7 mouse cellular contexts compared by ENCODE assay signal in genomic region chr3:55054231-55054630, GRCm38 (mm10). TPM values are rescaled to one million over a fixed set of nuclear protein-coding genes. Genes with fewer than 3 reads are reported as not detected.
DNase-seq lines count a peak whose midpoint lies in the region; ATAC-seq and TF ChIP-seq lines count a peak whose summit lies in the region.

No protein-coding gene starts in this region.

- H3K4me1 ChIP-seq in liver, embryonic 11.5 days (replicated peaks; ENCODE audit: control insufficient read depth, insufficient read depth, low read length) = no peaks in the 10 kb centered on the region; the same call in none of the 2 replicates
- peaks cover 11% of the 10 kb centered on the region for H3K4me1 ChIP-seq in liver, postnatal 0 days (ENCODE audit: insufficient read depth)
- peaks cover 16% of the 10 kb centered on the region for H3K4me1 ChIP-seq in forebrain, embryonic 12.5 days
- peaks cover 17% of the 10 kb centered on the region for H3K4me1 ChIP-seq in limb, embryonic 10.5 days
- peaks cover 2% of the 10 kb centered on the region; the same call in 1 of the 2 replicates for H3K4me1 ChIP-seq in stomach, embryonic 14.5 days (ENCODE audit: control insufficient read depth, insufficient read depth, low read length)

- peak overlapping the region; percentile 66 for H3K4me2 ChIP-seq in liver, embryonic 11.5 days
- no peak overlapping the region for H3K4me2 ChIP-seq in liver, postnatal 0 days (ENCODE audit: low read depth, low read length)
- peak overlapping the region; percentile 96 for H3K4me2 ChIP-seq in forebrain, embryonic 12.5 days
- H3K4me2 ChIP-seq in stomach, embryonic 14.5 days (replicated peaks; ENCODE audit: low read depth, low read length) = peak overlapping the region; percentile 95

- H3K27me3 ChIP-seq in liver, embryonic 11.5 days (replicated peaks; ENCODE audit: control insufficient read depth, insufficient read depth, low read length) = peaks cover 33% of the 10 kb centered on the region
- H3K27me3 ChIP-seq in liver, postnatal 0 days (ENCODE audit: insufficient read depth, low read length) = peaks cover 27% of the 10 kb centered on the region
- H3K27me3 ChIP-seq in forebrain, embryonic 12.5 days = peaks cover 42% of the 10 kb centered on the region
- peaks cover 65% of the 10 kb centered on the region for H3K27me3 ChIP-seq in limb, embryonic 10.5 days (ENCODE audit: low read depth, poor library complexity, severe bottlenecking)
- no peaks in the 10 kb centered on the region for H3K27me3 ChIP-seq in stomach, embryonic 14.5 days (ENCODE audit: control insufficient read depth, insufficient read depth, low read length)

- TF ChIP-seq CTCF in liver, postnatal 0 days (IDR thresholded peaks at IDR 0.05; ENCODE audit: low read depth) = no peak

- H3K9ac ChIP-seq in liver, embryonic 11.5 days (ENCODE audit: low read depth, low read length) = no peak overlapping the region
- H3K9ac ChIP-seq in liver, postnatal 0 days (replicated peaks) = no peak overlapping the region
- H3K9ac ChIP-seq in forebrain, embryonic 12.5 days = no peak overlapping the region
- H3K9ac ChIP-seq in stomach, embryonic 14.5 days (replicated peaks; ENCODE audit: low read depth, low read length) = no peak overlapping the region

- peak overlapping the region; percentile 49 for H3K4me3 ChIP-seq in liver, embryonic 11.5 days (ENCODE audit: low read depth, low read length)
- no peak overlapping the region for H3K4me3 ChIP-seq in liver, postnatal 0 days (ENCODE audit: low read depth, low read length)
- H3K4me3 ChIP-seq in forebrain, embryonic 12.5 days (replicated peaks) = peak overlapping the region; percentile 64
- peak overlapping the region; percentile 73 for H3K4me3 ChIP-seq in limb, embryonic 10.5 days
- no peak overlapping the region for H3K4me3 ChIP-seq in stomach, embryonic 14.5 days (ENCODE audit: low read depth, low read length)

- ATAC-seq in liver, embryonic 11.5 days (replicated peaks; ENCODE audit: low FRiP score) = no peak
- no peak for ATAC-seq in liver, postnatal 0 days
- ATAC-seq in forebrain, embryonic 12.5 days (ENCODE audit: low FRiP score) = no peak
- no peak for ATAC-seq in stomach, embryonic 14.5 days (ENCODE audit: insufficient number of reproducible peaks, insufficient read depth, low FRiP score, low read depth)

- no peaks in the 10 kb centered on the region for H3K9me3 ChIP-seq in liver, embryonic 11.5 days (ENCODE audit: control insufficient read depth, low read length)
- H3K9me3 ChIP-seq in liver, postnatal 0 days (ENCODE audit: low read length) = no peaks in the 10 kb centered on the region
- H3K9me3 ChIP-seq in forebrain, embryonic 12.5 days = no peaks in the 10 kb centered on the region
- H3K9me3 ChIP-seq in limb, embryonic 10.5 days (replicated peaks) = no peaks in the 10 kb centered on the region
- H3K9me3 ChIP-seq in stomach, embryonic 14.5 days (ENCODE audit: control insufficient read depth, low read depth, low read length) = no peaks in the 10 kb centered on the region

- no peak overlapping the region for H3K27ac ChIP-seq in liver, embryonic 11.5 days (ENCODE audit: low read depth, low read length)
- H3K27ac ChIP-seq in liver, postnatal 0 days (ENCODE audit: low read depth) = no peak overlapping the region
- no peak overlapping the region for H3K27ac ChIP-seq in forebrain, embryonic 12.5 days
- peak overlapping the region; percentile 81; the same call in 1 of the 2 replicates for H3K27ac ChIP-seq in limb, embryonic 10.5 days
- no peak overlapping the region for H3K27ac ChIP-seq in stomach, embryonic 14.5 days (ENCODE audit: low read length)

- no peak for TF ChIP-seq EP300 in liver, postnatal 0 days (IDR thresholded peaks at IDR 0.05; ENCODE audit: low read depth)

- no peaks in the 10 kb centered on the region for H3K36me3 ChIP-seq in liver, embryonic 11.5 days (ENCODE audit: control insufficient read depth, insufficient read depth, low read length)
- H3K36me3 ChIP-seq in liver, postnatal 0 days (replicated peaks; ENCODE audit: insufficient read depth, low read length) = no peaks in the 10 kb centered on the region
- H3K36me3 ChIP-seq in forebrain, embryonic 12.5 days (replicated peaks) = no peaks in the 10 kb centered on the region
- H3K36me3 ChIP-seq in limb, embryonic 10.5 days = no peaks in the 10 kb centered on the region
- no peaks in the 10 kb centered on the region for H3K36me3 ChIP-seq in stomach, embryonic 14.5 days (ENCODE audit: control insufficient read depth, insufficient read depth, low read length)

- no peak for DNase-seq in liver, embryonic 11.5 days (ENCODE audit: low spot score)
- no peak for DNase-seq in liver, postnatal 0 days
- DNase-seq in limb, embryonic 10.5 days (ENCODE audit: low spot score) = no peak
- DNase-seq in T-cell, adult 2 months (ENCODE audit: low spot score) = no peak
- no peak for DNase-seq in urinary bladder, adult 2 months (ENCODE audit: low spot score)

- 44% methylated on average over 6 of the region's 6 CpGs for WGBS in liver, embryonic 11.5 days
- 49% methylated on average over 6 of the region's 6 CpGs for WGBS in liver, postnatal 0 days (ENCODE audit: insufficient replicate concordance)
- WGBS in forebrain, embryonic 12.5 days = 48% methylated on average over 6 of the region's 6 CpGs
- 47% methylated on average over 6 of the region's 6 CpGs for WGBS in limb, embryonic 10.5 days
- WGBS in stomach, embryonic 14.5 days = 55% methylated on average over 6 of the region's 6 CpGs

RNA-seq across cellular contexts. Expression of gene Ccna1, which starts 1.1 kb away (rescaled TPM):
- 0.79 and 2.4 TPM in 2 replicates for polyA plus RNA-seq in liver, embryonic 11.5 days (2014; fragmentation: Nextera tagmentation; extraction: Ambion mirVana)
- not detected in 2 replicates for polyA plus RNA-seq in liver, postnatal 0 days (2015; fragmentation: Nextera tagmentation; extraction: Ambion mirVana)
- 3.2 and 6.0 TPM in 2 replicates for polyA plus RNA-seq in forebrain, embryonic 12.5 days (2016; fragmentation: Nextera tagmentation; extraction: Ambion mirVana)
- polyA plus RNA-seq in limb, embryonic 10.5 days (2016; fragmentation: Nextera tagmentation; extraction: Ambion mirVana) = 0.85 and 2.6 TPM in 2 replicates
- 2.7 and 3.3 TPM in 2 replicates for polyA plus RNA-seq in stomach, embryonic 14.5 days (2014; fragmentation: Nextera tagmentation; extraction: Ambion mirVana)
- 0.10 and 0.21 TPM in 2 replicates for polyA plus RNA-seq in urinary bladder, adult 2 months (2012; rRNA removed)

RNA-seq across cellular contexts. Expression of gene Spg20, which starts 57.7 kb away (rescaled TPM):
- 27.9 and 30.9 TPM in 2 replicates for polyA plus RNA-seq in liver, embryonic 11.5 days (2014; fragmentation: Nextera tagmentation; extraction: Ambion mirVana)
- 7.9 and 10.6 TPM in 2 replicates for polyA plus RNA-seq in liver, postnatal 0 days (2015; fragmentation: Nextera tagmentation; extraction: Ambion mirVana)
- 34.9 and 38.9 TPM in 2 replicates for polyA plus RNA-seq in forebrain, embryonic 12.5 days (2016; fragmentation: Nextera tagmentation; extraction: Ambion mirVana)
- polyA plus RNA-seq in limb, embryonic 10.5 days (2016; fragmentation: Nextera tagmentation; extraction: Ambion mirVana) = 72.5 and 88.5 TPM in 2 replicates
- polyA plus RNA-seq in stomach, embryonic 14.5 days (2014; fragmentation: Nextera tagmentation; extraction: Ambion mirVana) = 43.3 and 46.7 TPM in 2 replicates
- 14.3 and 17.9 TPM in 2 replicates for polyA plus RNA-seq in urinary bladder, adult 2 months (2012; rRNA removed)

Comparison
In these comparisons a context has a peak if more than half of its experiments do, and no peak if none do; other contexts are left out.
1. H3K4me3 ChIP-seq: peak in liver, embryonic 11.5 days (single experiment), forebrain, embryonic 12.5 days (single experiment) and limb, embryonic 10.5 days (single experiment); none in liver, postnatal 0 days (single experiment) and stomach, embryonic 14.5 days (single experiment).